Mouse (Mus musculus) ZHBTc4 (cell line): ENCODE measurements around the gene Swi5.

ENCODE experiments used
- DNase-seq: peaks from one replicate; pipeline ENCODE4 v3.0.0-alpha.2; 2011; ENCODE audit warnings: low read depth, low spot score

The Swi5 gene

DNA sequence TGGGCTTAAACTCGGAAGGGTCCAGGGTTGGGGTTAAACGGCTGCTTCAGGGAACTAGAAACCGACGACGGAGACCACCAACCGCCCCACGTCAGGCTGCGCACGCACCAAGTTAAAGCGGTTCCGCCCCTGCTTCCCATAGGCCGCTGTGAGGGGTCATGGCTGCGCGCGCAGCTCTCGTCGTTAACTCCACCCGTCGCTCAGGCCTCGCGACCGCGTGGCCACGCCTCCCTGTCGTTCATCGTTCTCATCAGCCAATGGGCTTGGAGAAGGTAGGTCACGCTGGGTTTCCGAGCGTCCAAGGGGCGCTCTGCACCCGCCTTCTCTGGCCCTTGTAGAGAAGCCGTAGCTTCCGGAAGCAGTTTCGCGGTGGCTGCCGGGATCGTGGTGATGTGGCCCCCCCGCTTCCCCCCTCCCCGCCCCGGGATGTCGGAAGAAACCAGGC lies at the start of gene Swi5:
Gene Swi5, minus strand, starts transcription at position 153 of the 445 bp plus-strand sequence.
- peak; percentile 100 for DNase-seq

DNA sequence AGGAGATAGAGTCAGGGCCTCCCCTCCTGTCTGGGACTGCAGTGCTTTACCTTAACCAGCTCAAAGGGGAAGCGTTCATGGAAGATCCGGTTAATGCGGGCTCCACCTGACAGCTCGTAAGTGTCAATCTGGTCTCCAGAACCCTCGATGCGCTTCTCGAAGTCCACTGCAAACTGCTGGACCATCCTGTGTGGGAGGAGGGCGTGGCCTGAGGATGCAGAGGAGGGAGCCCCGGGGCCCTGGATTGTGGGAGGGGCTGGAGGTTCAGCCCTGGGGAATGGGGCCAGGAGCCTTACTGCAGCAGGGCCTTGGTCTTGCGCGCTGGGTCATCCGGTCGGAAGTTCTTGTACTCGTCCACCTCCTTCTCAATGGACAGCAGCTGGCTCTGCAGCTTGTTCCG lies 48.0 kb upstream of the Swi5 start:
- no peak for DNase-seq

DNA sequence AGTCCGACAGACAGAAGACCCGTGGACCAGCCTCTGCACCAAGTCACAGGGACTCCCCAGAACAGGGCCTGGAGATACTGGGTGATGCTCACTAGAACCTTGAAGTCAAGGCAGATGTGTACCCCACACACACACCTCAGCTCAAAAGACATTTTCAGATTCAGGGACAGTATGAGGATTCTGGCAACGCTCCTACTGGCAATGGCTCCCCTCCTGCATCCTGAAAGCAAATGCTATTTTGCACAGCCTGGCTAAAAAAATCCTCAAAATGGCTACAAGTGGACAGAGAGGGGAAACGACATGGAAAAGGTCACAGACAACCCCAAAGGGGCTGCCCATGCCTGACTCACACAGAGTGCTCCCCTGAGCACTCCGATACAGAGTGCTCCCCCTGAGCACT lies 44.3 kb upstream of the Swi5 start:
- no peak for DNase-seq

DNA sequence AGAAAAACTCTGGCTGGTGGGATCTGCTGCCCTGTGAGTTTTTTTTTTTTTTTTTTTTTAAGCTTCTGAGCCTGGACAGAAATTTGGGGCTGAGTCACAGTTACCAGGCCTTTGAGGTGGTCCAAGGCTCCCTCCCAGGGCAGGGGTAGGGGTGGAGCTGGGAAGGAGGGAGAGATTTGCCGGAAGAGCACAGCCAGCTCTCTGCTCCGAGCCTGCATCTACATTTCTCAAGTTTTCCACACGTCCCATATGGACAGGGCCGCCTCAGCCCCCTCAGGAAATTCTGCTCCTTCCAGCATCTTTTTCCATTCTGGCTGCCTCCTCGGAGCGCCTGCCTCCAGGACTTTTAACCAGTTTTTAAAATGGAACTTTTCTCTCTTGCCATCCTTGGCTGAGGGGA lies 41.7 kb upstream of the Swi5 start:
- DNase-seq: no peak

GRCm38 (mm10) chr2:32328911-32329460 lies 41.1 kb upstream of the Swi5 start:
- DNase-seq: peak; percentile 29

GRCm38 (mm10) chr2:32327200-32327599 lies 39.3 kb upstream of the Swi5 start:
- no peak for DNase-seq

DNA sequence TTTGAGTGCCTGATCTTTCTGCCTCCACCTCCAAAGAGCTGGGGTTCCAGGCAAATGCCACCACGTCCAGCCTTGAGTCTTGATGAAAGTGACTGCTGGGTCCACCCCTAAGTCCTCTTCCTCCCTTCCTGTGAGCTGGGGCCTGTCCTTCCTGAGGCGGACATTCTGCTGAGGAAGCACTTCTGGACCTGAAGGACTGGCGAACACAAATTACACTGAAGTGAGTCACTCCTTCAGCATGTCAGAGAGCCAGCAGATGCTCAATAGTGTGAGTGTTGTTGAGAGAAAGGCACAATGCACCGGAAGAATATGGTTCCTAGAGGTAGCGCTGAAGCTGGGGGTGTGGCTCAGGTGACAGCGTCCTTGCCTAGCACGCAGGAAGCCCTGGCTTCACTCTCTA lies 37.5 kb upstream of the Swi5 start:
- DNase-seq: no peak

GRCm38 (mm10) chr2:32324322-32324721 lies 36.4 kb upstream of the Swi5 start:
- peak; percentile 42 for DNase-seq

DNA sequence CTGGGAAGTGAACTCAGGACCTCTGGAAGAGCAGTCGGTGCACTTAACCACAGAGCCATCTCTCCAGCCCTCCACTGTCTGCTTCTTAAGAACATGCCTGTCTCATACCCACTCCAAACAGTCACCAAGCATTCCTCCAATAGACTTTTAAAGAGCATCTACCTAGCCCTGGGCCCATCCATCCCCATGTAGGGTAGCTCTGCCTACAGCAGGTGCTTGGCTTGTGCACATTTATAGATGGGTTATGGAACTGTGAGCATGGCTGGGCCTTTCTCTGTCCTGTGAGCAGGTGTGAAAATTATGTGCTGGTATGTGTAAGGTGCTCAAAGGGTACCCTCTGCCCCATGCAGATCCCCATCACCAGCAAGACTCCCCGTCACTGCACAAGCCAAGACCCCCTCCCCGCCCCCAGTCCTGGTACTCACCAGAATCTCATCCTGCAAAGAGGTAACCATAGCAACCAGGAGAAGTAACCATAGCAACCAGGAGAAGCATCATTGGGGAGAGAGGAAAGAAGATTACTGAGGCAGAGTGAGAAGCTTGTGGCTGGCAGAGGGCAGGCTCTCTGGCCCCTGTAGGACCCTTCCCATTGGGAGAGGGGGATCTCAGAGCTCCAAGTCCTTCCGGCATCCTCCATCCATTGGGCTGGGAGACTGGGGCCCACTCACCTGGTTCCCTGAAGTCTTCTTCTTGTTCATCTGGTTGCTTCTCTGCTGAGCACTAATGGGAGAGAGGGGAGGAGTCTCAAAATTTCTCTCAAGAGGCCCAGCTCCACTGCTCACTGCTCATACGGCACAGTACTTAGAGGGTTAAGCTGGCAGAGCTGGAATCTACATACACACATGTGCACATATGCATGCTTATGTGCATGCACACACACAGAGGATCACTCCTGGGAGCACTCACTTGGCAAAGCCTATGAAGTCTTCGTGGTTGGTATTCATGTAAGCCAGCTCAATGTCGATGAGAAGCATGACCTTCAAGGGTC lies 35.2 kb upstream of the Swi5 start:
- no peak for DNase-seq

- no peak for DNase-seq
Observed at GRCm38 (mm10) chr2:32321591-32322298, 33.9 kb upstream of the Swi5 start.

DNA sequence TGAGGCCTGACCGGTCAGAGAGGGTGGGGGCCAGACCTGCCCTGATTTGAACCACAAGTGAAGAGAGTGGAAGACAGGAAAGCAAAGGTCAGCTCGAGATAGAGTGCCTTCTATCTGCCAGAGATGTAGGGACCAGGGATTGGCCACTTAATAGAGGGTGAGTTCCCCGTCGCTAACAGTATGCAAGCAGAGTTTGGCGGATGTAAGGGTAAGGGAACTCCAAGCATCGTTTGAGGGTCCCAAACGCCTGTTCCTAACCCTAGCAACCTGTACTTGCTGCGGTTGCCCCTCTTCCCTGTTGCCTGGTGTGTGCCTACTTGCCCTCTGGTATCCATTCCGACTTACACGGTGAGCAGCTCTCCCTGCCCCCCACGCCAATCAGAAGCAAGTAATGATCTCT lies 32.8 kb upstream of the Swi5 start:
- DNase-seq: no peak

- no peak for DNase-seq
Observed at GRCm38 (mm10) chr2:32319586-32320580, 32.0 kb upstream of the Swi5 start.

DNA sequence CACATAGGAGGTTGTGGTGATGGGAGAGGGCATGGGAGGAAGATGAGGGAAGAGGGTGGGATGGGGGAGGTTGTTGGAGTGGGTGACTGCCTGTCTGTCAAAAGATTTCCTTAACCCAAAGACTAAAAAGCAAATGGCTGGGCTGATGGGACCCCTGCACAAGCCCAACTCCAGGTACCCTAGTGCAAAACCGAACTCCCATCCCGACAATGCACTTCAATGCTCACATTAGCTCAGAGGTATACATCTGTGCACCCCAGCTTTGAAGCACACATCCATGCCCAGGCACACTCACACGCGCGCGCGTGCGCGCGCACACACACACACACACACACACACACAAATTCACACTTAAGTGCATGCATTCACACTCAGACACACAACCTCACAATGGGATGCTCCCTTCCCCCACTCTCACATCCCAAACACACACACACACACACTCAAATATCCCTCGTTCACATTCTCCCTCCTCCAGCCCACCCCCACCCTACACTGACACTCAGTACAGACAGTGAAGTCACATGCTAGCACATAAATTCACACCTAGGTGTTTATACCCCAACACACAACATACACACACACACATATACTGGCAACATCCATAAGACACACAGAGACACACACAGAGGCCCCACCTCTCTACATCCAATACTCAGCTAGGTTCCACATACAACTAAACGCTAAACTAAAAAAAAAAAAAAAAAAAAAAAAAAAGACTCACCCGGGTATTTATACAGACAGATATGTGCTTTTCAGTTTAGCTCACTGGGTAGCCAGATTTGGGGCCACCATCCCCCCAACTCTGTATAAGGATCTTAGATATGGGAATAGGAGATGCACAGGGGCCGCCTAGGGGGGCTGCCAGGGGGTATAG lies 31.1 kb upstream of the Swi5 start:
- DNase-seq: no peak

DNA sequence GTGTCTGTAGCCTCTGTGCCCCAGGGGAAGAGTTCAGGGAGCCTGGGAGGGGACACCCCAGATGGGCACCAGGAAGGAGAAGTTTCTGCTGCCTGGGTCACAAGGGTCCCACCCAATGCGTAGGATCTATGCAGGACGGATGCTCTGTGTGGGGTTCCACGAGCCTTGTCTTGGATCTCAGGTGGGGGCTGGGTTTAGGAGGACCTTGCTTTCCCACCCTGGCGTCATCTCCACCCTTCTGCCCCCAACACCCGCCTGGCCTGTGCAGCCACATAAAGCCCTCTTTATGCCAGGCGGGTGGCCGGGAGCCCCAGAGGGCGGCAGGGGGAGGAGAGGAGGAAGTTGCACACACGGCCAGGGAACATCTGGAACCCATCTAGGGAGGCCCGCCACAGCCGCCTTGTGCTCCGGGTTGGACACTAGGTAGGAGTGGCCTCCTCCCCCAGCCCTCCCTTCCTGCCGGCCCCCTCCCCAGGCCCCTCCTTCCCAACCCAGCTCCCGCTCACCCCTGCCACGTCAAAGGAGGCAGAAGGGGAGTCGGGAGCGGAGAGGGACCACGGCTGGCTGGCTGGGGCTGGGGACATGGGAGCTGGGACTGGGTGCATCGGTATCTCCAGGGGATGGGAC lies 30.0 kb upstream of the Swi5 start:
- DNase-seq: peak; percentile 58

- DNase-seq: no peak
Observed at GRCm38 (mm10) chr2:32316887-32317656, 29.2 kb upstream of the Swi5 start.

- DNase-seq: no peak
Observed at GRCm38 (mm10) chr2:32315751-32316150, 27.9 kb upstream of the Swi5 start.

- no peak for DNase-seq
Observed at GRCm38 (mm10) chr2:32314831-32315230, 27.0 kb upstream of the Swi5 start.

- DNase-seq: peak; percentile 96
Observed at GRCm38 (mm10) chr2:32312318-32312964, 24.6 kb upstream of the Swi5 start.
